In genomic region chr4:102624937-102625336, GRCm38 (mm10) we compare ENCODE assay signal across 1 mouse cellular context.
TF ChIP-seq lines count a peak whose summit lies in the region.

No protein-coding gene starts in this region.

TF ChIP-seq in CH12.LX, 34 proteins besides CTCF, POLR2A, EP300 and RAD21 (continued from another document):
- 0 out of 2 replicates have a peak, but pooled peaks have one; percentile 46 for TF ChIP-seq UBTF (IDR thresholded peaks at IDR 0.05; ENCODE audit: low read depth, low read length)
- TF ChIP-seq ZC3H11A (IDR thresholded peaks at IDR 0.05; ENCODE audit: low read depth, low read length), result no peak
- no peak for TF ChIP-seq GABPA (IDR thresholded peaks at IDR 0.05; ENCODE audit: insufficient replicate concordance, low read depth, low read length)
TF ChIP-seq in CH12.LX: peak in this region for 10.
